Mouse (Mus musculus): ENCODE measurements around the gene Cdh3. TPM values are rescaled to one million over a fixed set of nuclear protein-coding genes. Genes with fewer than 3 reads are reported as not detected.

Cdh3 gene
- polyA plus RNA-seq, 1 experiment from 2014 or later = 22.5 TPM

- 0 out of 2 replicates have a peak, but pooled peaks cover 6% of the 10 kb centered on the region for H3K4me1 ChIP-seq (ENCODE audit: control insufficient read depth, insufficient read depth, low read length)
- peak within 1 kb of the TSS; percentile 89 for H3K4me2 ChIP-seq
- no peaks in the 10 kb centered on the region for H3K36me3 ChIP-seq (ENCODE audit: control insufficient read depth, insufficient read depth, low read length)
- no peak; the same call in 1 of the 2 replicates for ATAC-seq (replicated peaks; ENCODE audit: insufficient number of reproducible peaks, low FRiP score, low TSS enrichment)
- peak within 1 kb of the TSS; percentile 54 for H3K4me3 ChIP-seq (ENCODE audit: low read depth, low read length)
- WGBS (ENCODE audit: insufficient replicate concordance) = under 1% methylated on average over 53 of the region's 53 CpGs
- no peak within 1 kb of the TSS for H3K27ac ChIP-seq (ENCODE audit: low read depth, low read length)
- H3K9ac ChIP-seq (ENCODE audit: low read depth, low read length) = 0 out of 2 replicates have a peak within 1 kb of the TSS, but pooled peaks have one; percentile 23
- no peaks in the 10 kb centered on the region for H3K9me3 ChIP-seq (replicated peaks; ENCODE audit: control insufficient read depth, low read length)
- peaks cover 63% of the 10 kb centered on the region for H3K27me3 ChIP-seq (ENCODE audit: control insufficient read depth, insufficient read depth, low read length)
Measured at GRCm38 (mm10) chr8:106603131-106603819, 92.6 kb downstream of the Cdh3 start, which contains the start of gene Cdh1. TSS of gene Cdh1 (plus strand) at chr8:106603351.

GRCm38 (mm10) chr8:106603933-106604332 lies 93.2 kb downstream of the Cdh3 start:
- Histone ChIP-seq H3K9ac (ENCODE audit: low read depth, low read length) (no peak overlapping the region), H3K9me3 (replicated peaks; ENCODE audit: control insufficient read depth, low read length) (no peaks in the 10 kb centered on the region), H3K4me2 (peak overlapping the region; percentile 89), H3K4me3 (ENCODE audit: low read depth, low read length) (peak overlapping the region; percentile 54), H3K4me1 (ENCODE audit: control insufficient read depth, insufficient read depth, low read length) (0 out of 2 replicates have a peak, but pooled peaks cover 6% of the 10 kb centered on the region), H3K27me3 (ENCODE audit: control insufficient read depth, insufficient read depth, low read length) (peaks cover 63% of the 10 kb centered on the region), H3K27ac (ENCODE audit: low read depth, low read length) (no peak overlapping the region), H3K36me3 (ENCODE audit: control insufficient read depth, insufficient read depth, low read length) (no peaks in the 10 kb centered on the region)
- under 1% methylated on average over 19 of the region's 19 CpGs for WGBS (ENCODE audit: insufficient replicate concordance)
- no peak for ATAC-seq (replicated peaks; ENCODE audit: insufficient number of reproducible peaks, low FRiP score, low TSS enrichment)

GRCm38 (mm10) chr8:106605657-106606056 lies 95.0 kb downstream of the Cdh3 start:
- Histone ChIP-seq H3K9me3 (replicated peaks; ENCODE audit: control insufficient read depth, low read length) (no peaks in the 10 kb centered on the region), H3K4me2 (no peak overlapping the region), H3K27ac (ENCODE audit: low read depth, low read length) (no peak overlapping the region), H3K4me3 (ENCODE audit: low read depth, low read length) (no peak overlapping the region), H3K4me1 (ENCODE audit: control insufficient read depth, insufficient read depth, low read length) (0 out of 2 replicates have a peak, but pooled peaks cover 6% of the 10 kb centered on the region), H3K9ac (ENCODE audit: low read depth, low read length) (no peak overlapping the region), H3K36me3 (ENCODE audit: control insufficient read depth, insufficient read depth, low read length) (no peaks in the 10 kb centered on the region), H3K27me3 (ENCODE audit: control insufficient read depth, insufficient read depth, low read length) (peaks cover 59% of the 10 kb centered on the region)
- WGBS (ENCODE audit: insufficient replicate concordance) = 53% methylated on average over 7 of the region's 7 CpGs
- ATAC-seq (replicated peaks; ENCODE audit: insufficient number of reproducible peaks, low FRiP score, low TSS enrichment) = no peak

GRCm38 (mm10) chr8:106606121-106606520 lies 95.4 kb downstream of the Cdh3 start:
- no peak for ATAC-seq (replicated peaks; ENCODE audit: insufficient number of reproducible peaks, low FRiP score, low TSS enrichment)
- WGBS (ENCODE audit: insufficient replicate concordance) = 23% methylated on average over 4 of the region's 4 CpGs
- H3K9ac ChIP-seq (ENCODE audit: low read depth, low read length) = no peak overlapping the region
- H3K36me3 ChIP-seq (ENCODE audit: control insufficient read depth, insufficient read depth, low read length) = no peaks in the 10 kb centered on the region
- no peaks in the 10 kb centered on the region for H3K9me3 ChIP-seq (replicated peaks; ENCODE audit: control insufficient read depth, low read length)
- 0 out of 2 replicates have a peak, but pooled peaks cover 6% of the 10 kb centered on the region for H3K4me1 ChIP-seq (ENCODE audit: control insufficient read depth, insufficient read depth, low read length)
- H3K4me2 ChIP-seq = no peak overlapping the region
- no peak overlapping the region for H3K27ac ChIP-seq (ENCODE audit: low read depth, low read length)
- no peak overlapping the region for H3K4me3 ChIP-seq (ENCODE audit: low read depth, low read length)
- peaks cover 58% of the 10 kb centered on the region for H3K27me3 ChIP-seq (ENCODE audit: control insufficient read depth, insufficient read depth, low read length)

- 0 out of 2 replicates have a peak, but pooled peaks cover 6% of the 10 kb centered on the region for H3K4me1 ChIP-seq (ENCODE audit: control insufficient read depth, insufficient read depth, low read length)
- H3K9ac ChIP-seq (ENCODE audit: low read depth, low read length) = no peak overlapping the region
- 23% methylated on average over 15 of the region's 15 CpGs for WGBS (ENCODE audit: insufficient replicate concordance)
- H3K4me2 ChIP-seq = no peak overlapping the region
- no peak overlapping the region for H3K27ac ChIP-seq (ENCODE audit: low read depth, low read length)
- no peak for ATAC-seq (replicated peaks; ENCODE audit: insufficient number of reproducible peaks, low FRiP score, low TSS enrichment)
- no peaks in the 10 kb centered on the region for H3K36me3 ChIP-seq (ENCODE audit: control insufficient read depth, insufficient read depth, low read length)
- no peak overlapping the region for H3K4me3 ChIP-seq (ENCODE audit: low read depth, low read length)
- H3K9me3 ChIP-seq (replicated peaks; ENCODE audit: control insufficient read depth, low read length) = no peaks in the 10 kb centered on the region
- peaks cover 53% of the 10 kb centered on the region for H3K27me3 ChIP-seq (ENCODE audit: control insufficient read depth, insufficient read depth, low read length)
Measured at GRCm38 (mm10) chr8:106606601-106607145, 96.0 kb downstream of the Cdh3 start.

Other genes with a start within 250 kb of the Cdh3 start
- gene Smpd3, start 172.9 kb upstream of the Cdh3 start, polyA plus RNA-seq (2014; fragmentation: Nextera tagmentation; extraction: Ambion mirVana) = 2.0 and 2.3 TPM in 2 replicates
- 13.2 and 16.8 TPM in 2 replicates for gene Zfp90, start 95.6 kb upstream of the Cdh3 start, polyA plus RNA-seq (2014; fragmentation: Nextera tagmentation; extraction: Ambion mirVana)
- not detected in 2 replicates for gene 6030452D12Rik, start 10.4 kb upstream of the Cdh3 start, polyA plus RNA-seq (2014; fragmentation: Nextera tagmentation; extraction: Ambion mirVana)
- 6.9 and 7.6 TPM in 2 replicates for gene Gm10073, start 62.6 kb downstream of the Cdh3 start, polyA plus RNA-seq (2014; fragmentation: Nextera tagmentation; extraction: Ambion mirVana)
- 1.4 and 1.7 TPM in 2 replicates for gene Cdh1, start 92.5 kb downstream of the Cdh3 start, polyA plus RNA-seq (2014; fragmentation: Nextera tagmentation; extraction: Ambion mirVana)
- 5.1 and 5.9 TPM in 2 replicates for gene Tango6, start 172.2 kb downstream of the Cdh3 start, polyA plus RNA-seq (2014; fragmentation: Nextera tagmentation; extraction: Ambion mirVana)